Mouse (Mus musculus): ENCODE measurements around the gene Rnf212. TPM values are rescaled to one million over a fixed set of nuclear protein-coding genes. Genes with fewer than 3 reads are reported as not detected.
A peak's percentile ranks its signal among the peaks of the same experiment; 100 is the strongest.

Rnf212 gene
- total RNA-seq, 1 experiment from 2014 or later = not detected

DNA sequence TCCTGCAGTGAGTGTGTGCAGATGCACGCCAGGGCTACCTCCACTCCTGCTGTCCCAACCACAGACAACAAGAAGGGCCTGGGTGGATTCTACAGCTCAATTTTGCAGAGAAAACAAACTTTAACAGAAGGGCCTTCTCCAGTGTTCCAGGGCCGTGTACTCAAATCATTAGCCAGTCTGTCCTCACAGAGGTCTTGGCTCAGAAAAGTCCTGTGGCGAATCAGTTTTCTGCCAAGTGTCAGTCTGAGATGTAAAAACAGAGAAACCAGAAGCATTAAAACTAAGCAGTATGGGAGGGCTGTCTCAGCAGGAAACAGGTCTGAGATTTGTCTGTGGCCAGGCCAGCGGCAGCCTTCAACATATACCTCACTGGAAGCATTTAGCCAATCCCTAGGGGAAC lies 56.7 kb downstream of the Rnf212 start:
- no peak for ATAC-seq (replicated peaks in 1 of 2; ENCODE audit: insufficient read depth in 1 of 2, low FRiP score in 2 of 2, low TSS enrichment in 1 of 2, low read depth in 1 of 2, poor library complexity in 2 of 2, severe bottlenecking in 2 of 2)

DNA sequence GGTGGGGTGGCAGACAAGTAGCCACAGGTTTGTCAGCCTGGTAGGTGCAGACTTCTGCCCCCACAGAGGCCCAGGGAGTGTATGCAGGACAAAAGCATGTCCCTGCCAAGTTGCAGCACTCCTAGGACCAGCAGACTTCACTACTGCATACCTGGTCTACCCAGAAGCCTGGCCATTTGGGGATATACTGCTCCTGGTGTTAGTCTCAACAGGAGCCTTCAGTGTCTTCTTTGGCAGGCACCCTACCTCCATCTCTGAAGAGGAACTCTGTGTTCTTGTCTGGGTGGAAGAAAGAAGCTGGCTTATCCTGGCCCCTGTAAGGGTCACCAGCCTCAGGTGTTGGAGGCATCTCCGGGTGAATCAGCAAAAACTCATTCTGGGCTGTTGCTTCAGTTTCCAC lies 58.8 kb downstream of the Rnf212 start:
- no peak for ATAC-seq (replicated peaks in 1 of 2; ENCODE audit: insufficient read depth in 1 of 2, low FRiP score in 2 of 2, low TSS enrichment in 1 of 2, low read depth in 1 of 2, poor library complexity in 2 of 2, severe bottlenecking in 2 of 2)

DNA sequence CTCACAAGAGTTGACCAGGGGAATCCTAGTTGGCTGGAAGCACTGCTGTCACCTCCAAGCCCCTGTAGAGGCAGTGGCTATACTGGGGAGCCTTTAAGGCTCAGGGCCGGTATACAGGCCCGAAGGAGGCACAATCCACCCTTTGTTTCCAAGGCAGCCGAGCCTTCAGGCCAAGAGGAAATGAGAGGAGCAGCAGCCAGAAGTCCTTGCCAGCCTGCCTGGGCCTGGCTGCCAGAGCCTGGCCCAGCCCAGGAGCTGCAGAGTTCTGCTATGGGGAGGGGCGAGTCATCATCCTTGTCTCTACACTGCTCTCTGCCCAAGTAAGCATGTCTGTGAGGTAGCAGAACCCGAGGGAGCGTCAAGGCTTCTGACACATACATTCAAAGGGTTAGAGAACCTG lies 60.6 kb downstream of the Rnf212 start:
- 0 out of 4 replicates have a peak, but pooled peaks of 1 of the 2 experiments have one; percentile 14 for ATAC-seq (replicated peaks in 1 of 2; ENCODE audit: insufficient read depth in 1 of 2, low FRiP score in 2 of 2, low TSS enrichment in 1 of 2, low read depth in 1 of 2, poor library complexity in 2 of 2, severe bottlenecking in 2 of 2)

DNA sequence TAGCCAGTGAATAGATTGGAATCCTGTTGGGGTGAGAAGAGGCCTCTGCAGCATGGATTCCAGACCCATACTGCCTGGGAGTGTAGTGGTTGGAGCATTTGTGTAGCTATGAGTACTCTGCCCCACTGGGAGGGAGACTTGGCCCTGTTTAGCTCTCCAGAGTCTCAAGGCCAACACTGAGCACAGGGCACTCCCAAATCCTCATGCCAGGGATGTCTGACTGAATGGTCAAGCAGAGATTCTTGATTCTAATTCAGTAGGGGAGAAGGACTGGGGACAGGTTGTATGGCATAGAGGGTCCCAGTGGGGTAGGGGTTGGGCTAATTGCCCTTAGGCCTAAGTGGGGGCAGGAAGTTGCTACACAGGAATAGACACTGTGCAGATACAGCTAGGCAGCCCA lies 61.1 kb downstream of the Rnf212 start:
- ATAC-seq (replicated peaks in 1 of 2; ENCODE audit: insufficient read depth in 1 of 2, low FRiP score in 2 of 2, low TSS enrichment in 1 of 2, low read depth in 1 of 2, poor library complexity in 2 of 2, severe bottlenecking in 2 of 2) = no peak

GRCm38 (mm10) chr5:108713096-108713495 lies 61.7 kb downstream of the Rnf212 start:
- no peak for ATAC-seq (replicated peaks in 1 of 2; ENCODE audit: insufficient read depth in 1 of 2, low FRiP score in 2 of 2, low TSS enrichment in 1 of 2, low read depth in 1 of 2, poor library complexity in 2 of 2, severe bottlenecking in 2 of 2)

DNA sequence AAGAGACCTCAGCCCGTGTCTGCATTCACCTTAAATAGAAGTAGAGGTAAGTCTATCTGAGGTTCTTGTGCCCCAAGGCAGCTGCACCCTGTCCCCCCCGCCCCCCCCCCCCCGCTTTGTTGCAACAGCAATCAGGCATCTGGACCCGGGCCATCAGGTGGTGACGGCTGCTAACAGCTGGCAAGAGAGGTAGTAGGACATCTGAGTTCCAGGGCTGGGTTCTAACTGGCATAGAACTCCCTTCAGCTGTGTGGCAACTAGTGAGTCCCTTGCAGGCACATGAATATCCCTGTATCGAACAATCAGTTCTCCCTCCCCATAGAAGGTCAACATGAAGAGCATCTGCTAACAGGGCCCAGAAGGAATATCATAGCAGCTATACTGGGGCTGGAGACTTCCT lies 62.8 kb downstream of the Rnf212 start:
- ATAC-seq (replicated peaks in 1 of 2; ENCODE audit: insufficient read depth in 1 of 2, low FRiP score in 2 of 2, low TSS enrichment in 1 of 2, low read depth in 1 of 2, poor library complexity in 2 of 2, severe bottlenecking in 2 of 2) = no peak

GRCm38 (mm10) chr5:108708981-108709731 lies 65.6 kb downstream of the Rnf212 start:
- ATAC-seq (replicated peaks in 1 of 2; ENCODE audit: insufficient read depth in 1 of 2, low FRiP score in 2 of 2, low TSS enrichment in 1 of 2, low read depth in 1 of 2, poor library complexity in 2 of 2, severe bottlenecking in 2 of 2) = no peak

GRCm38 (mm10) chr5:108708419-108708818 lies 66.4 kb downstream of the Rnf212 start:
- no peak for ATAC-seq (replicated peaks in 1 of 2; ENCODE audit: insufficient read depth in 1 of 2, low FRiP score in 2 of 2, low TSS enrichment in 1 of 2, low read depth in 1 of 2, poor library complexity in 2 of 2, severe bottlenecking in 2 of 2)

GRCm38 (mm10) chr5:108707758-108708157 lies 67.0 kb downstream of the Rnf212 start:
- ATAC-seq (replicated peaks in 1 of 2; ENCODE audit: insufficient read depth in 1 of 2, low FRiP score in 2 of 2, low TSS enrichment in 1 of 2, low read depth in 1 of 2, poor library complexity in 2 of 2, severe bottlenecking in 2 of 2) = no peak

GRCm38 (mm10) chr5:108703754-108704626 lies 70.8 kb downstream of the Rnf212 start:
- ATAC-seq (replicated peaks in 1 of 2; ENCODE audit: insufficient read depth in 1 of 2, low FRiP score in 2 of 2, low TSS enrichment in 1 of 2, low read depth in 1 of 2, poor library complexity in 2 of 2, severe bottlenecking in 2 of 2) = no peak

DNA sequence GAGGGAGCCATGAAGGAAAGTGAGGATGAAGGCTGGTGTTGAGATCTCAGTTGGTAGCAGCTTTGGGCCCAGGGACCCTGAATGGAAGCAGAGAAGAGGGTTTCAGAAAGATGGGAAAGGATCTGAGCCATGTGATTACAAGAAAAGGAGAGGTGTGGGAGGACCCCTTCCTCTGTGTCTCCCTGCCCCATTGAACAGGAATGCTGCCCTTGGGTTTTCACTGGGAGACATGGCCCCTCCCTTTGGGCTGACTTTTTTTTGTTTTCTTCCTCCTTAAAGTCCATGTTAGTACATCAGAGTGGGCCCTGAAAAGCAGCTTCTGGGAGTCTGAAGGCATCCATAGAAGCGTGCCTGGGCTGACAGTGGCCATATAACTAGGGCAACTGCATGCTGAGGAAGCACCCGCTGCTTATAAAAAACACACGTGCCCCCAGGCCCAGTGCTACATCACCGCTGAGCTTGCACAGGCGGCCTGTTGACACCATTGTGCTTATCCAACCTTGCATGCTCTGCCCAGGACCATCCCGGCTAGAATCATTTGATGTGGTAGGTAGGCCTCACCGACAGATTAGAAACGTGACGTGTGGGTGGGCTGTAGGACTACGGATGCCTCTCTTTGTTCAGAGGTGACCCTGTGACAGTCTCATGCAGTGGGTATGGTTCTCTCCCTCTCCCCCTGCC lies 73.3 kb downstream of the Rnf212 start:
- no peak for ATAC-seq (replicated peaks in 1 of 2; ENCODE audit: insufficient read depth in 1 of 2, low FRiP score in 2 of 2, low TSS enrichment in 1 of 2, low read depth in 1 of 2, poor library complexity in 2 of 2, severe bottlenecking in 2 of 2)

DNA sequence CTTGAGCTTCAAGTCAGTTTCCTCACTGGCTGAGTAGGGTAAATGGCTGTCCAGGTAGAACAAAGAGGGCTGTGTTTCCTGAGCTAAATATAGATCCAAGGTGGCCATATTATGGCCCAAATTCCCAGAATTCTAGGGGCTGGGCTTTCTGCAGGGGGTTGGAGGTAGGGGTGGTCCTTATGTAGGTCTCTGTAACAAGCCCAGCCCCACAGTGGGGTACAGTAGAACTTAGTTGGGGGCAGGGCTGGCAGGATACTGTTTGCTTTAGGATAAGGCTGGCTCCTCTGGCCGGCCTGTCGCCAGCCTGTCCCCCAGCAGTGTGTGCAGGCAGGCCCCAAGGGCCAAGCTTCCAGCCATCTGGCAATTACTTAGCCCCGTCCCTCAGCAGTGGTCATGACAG lies 74.4 kb downstream of the Rnf212 start:
- no peak for ATAC-seq (replicated peaks in 1 of 2; ENCODE audit: insufficient read depth in 1 of 2, low FRiP score in 2 of 2, low TSS enrichment in 1 of 2, low read depth in 1 of 2, poor library complexity in 2 of 2, severe bottlenecking in 2 of 2)

- ATAC-seq (replicated peaks in 1 of 2; ENCODE audit: insufficient read depth in 1 of 2, low FRiP score in 2 of 2, low TSS enrichment in 1 of 2, low read depth in 1 of 2, poor library complexity in 2 of 2, severe bottlenecking in 2 of 2) = no peak
Observed at GRCm38 (mm10) chr5:108697341-108697753, 77.4 kb downstream of the Rnf212 start.

DNA sequence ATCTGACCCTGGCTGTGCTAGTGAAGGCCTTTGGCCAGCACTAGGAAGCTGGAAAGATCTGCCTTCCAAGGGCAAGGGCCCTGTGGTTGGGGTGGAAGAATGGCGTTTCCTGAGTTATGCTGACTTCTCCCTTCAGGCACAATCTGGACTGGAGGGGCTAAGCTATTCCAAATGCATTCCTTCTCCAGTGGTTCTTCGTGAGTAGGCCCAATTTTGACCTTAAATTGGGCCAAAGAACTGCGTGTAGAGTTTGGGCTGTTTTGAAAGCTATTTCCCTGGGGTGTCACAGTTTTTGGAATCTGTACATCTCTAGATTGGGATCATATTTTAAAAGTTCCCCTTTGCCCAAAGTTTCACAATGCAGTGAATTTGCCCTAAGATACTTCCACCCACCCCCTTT lies 78.2 kb downstream of the Rnf212 start:
- no peak for ATAC-seq (replicated peaks in 1 of 2; ENCODE audit: insufficient read depth in 1 of 2, low FRiP score in 2 of 2, low TSS enrichment in 1 of 2, low read depth in 1 of 2, poor library complexity in 2 of 2, severe bottlenecking in 2 of 2)

GRCm38 (mm10) chr5:108695861-108696260 lies 78.9 kb downstream of the Rnf212 start:
- no peak for ATAC-seq (replicated peaks in 1 of 2; ENCODE audit: insufficient read depth in 1 of 2, low FRiP score in 2 of 2, low TSS enrichment in 1 of 2, low read depth in 1 of 2, poor library complexity in 2 of 2, severe bottlenecking in 2 of 2)

DNA sequence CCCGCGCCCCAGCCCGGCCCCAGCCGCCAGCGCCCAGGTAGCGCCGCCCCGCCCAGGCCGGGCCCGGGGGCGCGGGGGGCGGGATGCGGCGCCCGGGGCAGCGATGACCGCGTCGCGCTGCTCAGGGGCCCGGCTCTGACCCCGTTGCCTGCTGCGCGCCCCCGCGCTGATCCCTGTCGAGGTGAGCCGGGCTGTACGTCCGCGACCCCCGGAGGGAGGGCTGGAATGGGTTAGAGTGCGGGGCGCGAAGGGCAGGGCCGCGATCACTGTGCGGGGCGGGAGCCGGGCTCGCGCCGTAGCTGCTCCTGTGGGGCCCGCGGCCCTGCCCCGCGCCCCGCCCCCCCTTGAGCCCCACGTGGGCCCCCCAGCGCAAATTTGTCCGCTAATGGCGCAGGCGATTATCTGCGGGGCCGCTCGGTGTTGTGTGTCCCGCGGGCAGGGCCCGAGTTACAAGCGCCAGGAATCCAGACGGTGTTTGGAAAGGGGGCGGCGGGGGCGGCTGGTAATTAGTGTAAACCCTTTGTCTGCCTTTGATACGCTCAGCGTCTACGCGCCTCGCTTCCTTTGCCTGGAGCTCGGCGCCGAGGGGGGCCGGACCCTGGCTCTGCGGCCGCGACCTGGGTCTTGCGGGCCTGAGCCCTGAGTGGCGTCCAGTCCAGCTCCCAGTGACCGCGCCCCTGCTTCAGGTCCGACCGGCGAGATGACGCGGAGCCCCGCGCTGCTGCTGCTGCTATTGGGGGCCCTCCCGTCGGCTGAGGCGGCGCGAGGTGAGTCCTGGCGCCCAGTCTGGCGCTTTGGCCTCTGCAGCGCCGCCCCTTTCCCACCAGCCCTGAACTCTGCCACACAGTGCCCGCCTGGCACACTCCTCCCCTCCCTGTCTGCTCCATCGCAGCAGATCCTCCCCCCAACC lies 80.2 kb downstream of the Rnf212 start:
- peak; percentile 30 to 38 for ATAC-seq (replicated peaks in 1 of 2; ENCODE audit: insufficient read depth in 1 of 2, low FRiP score in 2 of 2, low TSS enrichment in 1 of 2, low read depth in 1 of 2, poor library complexity in 2 of 2, severe bottlenecking in 2 of 2)

DNA sequence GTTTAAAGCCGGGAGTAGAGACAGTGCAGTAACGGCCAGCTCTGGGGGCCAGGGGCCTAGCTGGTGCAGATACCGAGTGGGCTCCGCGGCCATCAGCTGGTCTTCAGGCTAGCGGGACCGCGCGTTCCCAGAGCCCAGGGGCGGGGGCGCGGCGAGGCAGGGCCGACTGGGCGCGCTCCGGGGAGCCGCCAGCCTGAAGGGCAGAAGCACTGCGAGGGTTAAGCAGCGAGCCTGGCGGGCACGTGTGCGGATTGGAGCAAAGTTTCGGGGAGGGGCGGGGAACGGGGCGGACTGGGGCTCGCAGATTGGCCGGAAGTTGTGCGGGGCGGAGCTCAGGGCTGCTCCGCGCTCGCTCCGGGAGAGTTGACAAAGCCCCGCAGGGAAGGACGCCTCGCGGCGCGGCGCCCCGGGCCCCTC lies 80.9 kb downstream of the Rnf212 start:
- ATAC-seq (replicated peaks in 1 of 2; ENCODE audit: insufficient read depth in 1 of 2, low FRiP score in 2 of 2, low TSS enrichment in 1 of 2, low read depth in 1 of 2, poor library complexity in 2 of 2, severe bottlenecking in 2 of 2) = peak; percentile 83 to 89

Measured in hematopoietic stem cell, adult 5-6 weeks (primary cell).